Mouse (Mus musculus): ENCODE results near the gene Tshr.
"Not testable (repeated sequence)": the region's sequence is repeated elsewhere in the genome, so short reads cannot be mapped to it uniquely, and the experiment has no call there.

Gene Tshr

DNA sequence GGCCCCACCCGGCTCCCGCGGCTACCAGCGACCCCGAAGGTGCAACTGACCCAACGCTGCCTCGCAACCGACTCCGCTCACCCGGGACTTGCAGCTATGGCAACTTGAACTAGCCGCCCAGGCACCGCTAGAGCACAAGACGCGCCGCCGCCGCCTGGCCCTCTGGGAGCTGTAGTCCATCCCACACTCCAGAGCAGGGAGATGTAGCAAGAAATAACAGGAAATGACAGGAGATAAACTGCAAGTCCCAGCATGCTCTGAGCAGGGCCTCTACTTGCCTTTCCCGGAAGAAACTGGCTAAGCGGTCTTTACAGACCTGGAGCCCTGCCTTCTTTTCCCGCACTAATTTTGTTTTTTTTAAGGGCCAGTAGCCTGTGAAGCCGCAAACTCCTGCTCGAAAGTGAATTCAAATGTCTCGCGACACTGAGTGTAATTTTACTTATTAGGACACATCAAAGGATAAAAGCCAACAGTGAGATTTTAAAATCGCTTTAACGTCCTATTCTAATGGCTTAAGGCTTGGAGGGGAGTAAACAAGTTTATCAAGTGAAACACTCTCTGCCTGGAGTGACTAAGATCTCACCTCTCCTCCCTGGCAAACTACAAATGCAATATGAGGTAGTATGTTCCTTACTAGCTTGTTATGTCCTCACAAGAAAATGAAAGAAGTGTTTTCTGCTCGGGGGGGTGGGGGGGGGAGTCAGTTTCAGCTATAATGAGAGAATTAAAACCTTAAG is at the start of gene Tshr, which contains the start of gene Cep128:
Gene Tshr (plus strand): TSS at position 283 of the 737 bp plus-strand sequence.
Gene Cep128 (minus strand): TSS at position 129 of the 737 bp plus-strand sequence.
- peak; percentile 97 for DNase-seq (ENCODE audit: low read depth)

DNA sequence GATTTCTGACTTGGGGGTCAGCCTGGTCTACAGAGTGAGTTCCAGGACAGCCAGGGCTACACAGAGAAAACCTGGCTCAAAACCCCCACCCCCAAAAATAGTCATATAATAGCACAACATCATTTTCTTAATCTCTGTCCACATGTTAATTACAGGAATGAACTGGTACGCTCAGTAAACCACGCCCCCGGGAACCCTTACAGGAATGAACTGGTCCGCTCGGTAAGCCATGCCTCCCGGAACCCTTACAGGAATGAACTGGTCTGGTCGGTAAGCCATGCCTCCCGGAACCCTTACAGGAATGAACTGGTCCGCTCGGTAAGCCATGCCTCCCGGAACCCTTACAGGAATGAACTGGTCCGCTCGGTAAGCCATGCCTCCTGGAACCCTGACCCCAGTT is 45.7 kb upstream of the Tshr start:
- not testable (repeated sequence) for DNase-seq (ENCODE audit: low read depth)

DNA sequence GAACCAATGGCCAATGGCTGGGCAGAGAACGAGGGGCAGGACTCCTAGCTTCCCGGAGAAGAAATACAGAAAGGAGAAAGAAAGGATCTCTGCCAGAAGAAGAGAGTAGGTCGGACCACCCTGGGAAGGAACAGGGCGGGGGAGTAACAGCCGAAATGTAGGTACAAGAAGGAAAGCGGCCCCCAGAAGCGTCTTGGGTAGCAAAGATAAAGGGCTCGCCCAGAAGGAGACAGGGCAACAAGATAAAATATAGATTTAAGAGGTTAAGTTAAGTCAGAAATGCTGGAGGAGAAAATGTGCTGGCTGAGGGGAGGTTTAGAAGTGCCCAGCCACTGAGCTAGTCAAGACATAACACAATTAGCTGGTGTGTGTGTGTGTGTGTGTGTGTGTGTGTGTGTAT is 30.6 kb upstream of the Tshr start:
- no peak for DNase-seq (ENCODE audit: low read depth)

DNA sequence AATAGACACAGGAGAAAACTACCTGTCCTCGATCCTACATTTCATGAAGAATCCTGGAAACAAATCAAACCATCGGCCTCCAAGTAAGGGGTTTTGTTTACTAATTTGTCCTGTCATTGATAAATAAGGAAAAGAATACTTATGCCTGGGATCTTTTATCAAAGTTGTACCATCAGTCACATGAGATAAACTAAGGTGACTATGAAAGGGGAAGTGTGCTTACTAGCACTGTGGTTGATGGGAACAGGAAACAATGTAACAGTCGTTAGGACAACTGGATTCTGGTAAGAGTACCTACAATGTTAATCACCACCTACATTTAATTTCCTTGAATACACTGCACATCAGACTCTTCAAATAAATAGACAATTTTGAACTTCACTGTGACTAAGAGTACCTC is 15.2 kb upstream of the Tshr start:
- peak; percentile 46 for DNase-seq (ENCODE audit: low read depth)

DNA sequence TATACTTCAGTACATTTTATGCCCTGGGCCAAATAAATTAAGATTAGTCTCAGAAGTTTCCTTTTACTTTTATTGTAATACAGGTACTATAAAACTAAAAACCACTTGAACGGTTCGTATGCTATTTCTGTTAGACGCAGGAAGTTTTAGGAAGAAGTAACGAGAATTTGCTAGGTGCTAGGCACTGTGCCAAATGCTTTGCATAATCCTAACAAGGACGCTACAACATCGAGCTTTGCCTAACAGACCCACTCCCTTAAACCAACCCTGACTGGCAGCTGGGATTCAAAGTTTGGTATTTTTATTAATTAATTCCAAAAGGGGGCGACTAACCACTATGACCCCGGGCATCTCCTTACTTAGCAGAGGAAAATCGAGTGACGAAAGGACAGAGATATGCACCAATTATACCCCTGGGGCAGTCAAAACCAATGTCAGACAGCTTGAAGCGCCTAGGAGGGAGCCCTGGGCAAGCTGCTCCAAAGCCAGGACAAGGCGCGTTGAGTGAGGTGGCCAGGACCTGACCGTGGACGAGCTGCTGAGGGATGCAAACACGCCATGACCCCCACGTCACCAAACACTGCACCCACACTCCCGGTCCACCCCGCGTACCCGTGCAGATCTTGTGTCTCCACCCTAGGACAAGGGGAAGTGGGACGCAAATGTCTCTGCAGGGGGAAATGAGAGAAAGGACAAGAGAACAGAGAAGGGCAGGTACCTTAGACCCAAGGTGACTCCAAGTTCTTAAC is 673 bp upstream of the Tshr start:
- DNase-seq (ENCODE audit: low read depth) = peak; percentile 74

DNA sequence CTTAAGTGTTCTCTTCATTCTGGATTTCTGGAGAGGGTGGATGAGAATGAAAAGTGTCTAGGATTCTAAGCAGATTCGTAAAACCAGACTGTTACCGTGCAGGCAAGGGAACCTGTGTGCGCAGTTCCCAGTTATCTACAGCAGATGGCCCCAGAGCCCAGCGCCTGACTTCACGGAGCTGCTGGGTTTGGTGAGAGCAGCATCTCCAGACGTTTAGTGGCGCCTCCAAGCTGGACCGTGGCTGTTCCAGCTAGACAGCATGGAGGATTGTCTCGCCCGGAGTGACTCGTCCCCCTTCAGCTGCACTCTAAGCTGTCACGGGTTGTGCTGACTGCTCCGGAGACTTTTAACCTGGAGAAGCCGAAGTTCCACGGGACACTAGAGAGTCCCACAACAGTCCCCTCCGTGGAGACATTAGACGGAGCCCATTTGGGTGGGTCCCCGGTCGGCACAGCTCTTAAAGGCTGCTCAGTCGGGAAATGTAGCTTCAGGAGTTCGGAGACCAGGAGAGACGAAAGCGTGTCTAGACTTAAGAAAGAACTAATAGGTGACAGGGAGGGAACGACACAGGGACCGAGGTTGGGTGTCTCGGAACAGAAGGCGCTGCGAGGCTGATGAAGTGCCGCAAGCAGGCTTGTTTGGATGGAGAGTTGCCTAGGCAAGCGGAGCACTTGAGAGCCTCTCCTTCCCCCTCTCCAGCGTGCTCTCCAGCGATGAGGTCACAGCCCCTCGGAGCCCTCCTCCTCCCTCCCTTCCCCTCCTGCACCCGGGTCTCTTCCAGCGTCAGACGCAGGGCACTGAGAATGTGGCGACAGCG is 16.1 kb downstream of the Tshr start:
- peak; percentile 50 for DNase-seq (ENCODE audit: low read depth)

DNA sequence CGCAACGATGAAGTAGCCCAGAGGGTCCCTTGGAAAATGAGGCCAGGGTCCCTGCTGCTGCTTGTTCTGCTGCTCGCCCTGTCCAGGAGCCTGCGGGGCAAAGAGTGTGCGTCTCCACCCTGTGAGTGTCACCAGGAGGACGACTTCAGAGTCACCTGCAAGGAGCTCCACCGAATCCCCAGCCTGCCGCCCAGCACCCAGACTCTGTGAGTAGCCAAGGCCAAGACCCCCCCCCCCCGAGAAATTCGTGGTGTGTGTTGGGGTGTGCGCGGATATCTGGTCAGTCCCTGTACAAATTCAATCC is 16.6 kb downstream of the Tshr start:
- DNase-seq (ENCODE audit: low read depth) = no peak

DNA sequence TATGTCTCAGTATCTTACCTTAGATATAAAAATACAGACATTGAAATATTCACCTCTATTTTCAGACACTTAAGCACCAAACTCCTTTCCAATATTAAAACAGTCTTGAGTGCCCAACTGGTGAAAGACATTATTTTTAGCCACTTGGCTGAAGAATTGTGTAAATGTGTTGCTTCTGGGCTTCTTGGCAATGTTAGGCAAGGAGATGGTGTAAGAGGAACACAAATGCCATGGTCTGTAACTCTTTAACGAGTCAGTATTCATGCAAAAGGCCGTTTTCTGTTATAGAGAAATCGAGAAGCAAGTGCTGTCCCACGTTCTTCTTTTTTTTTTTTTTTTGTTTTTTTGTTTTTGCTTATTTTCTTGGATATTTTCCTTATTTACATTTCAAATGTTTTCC is 25.9 kb downstream of the Tshr start:
- peak; percentile 16 for DNase-seq (ENCODE audit: low read depth)

DNA sequence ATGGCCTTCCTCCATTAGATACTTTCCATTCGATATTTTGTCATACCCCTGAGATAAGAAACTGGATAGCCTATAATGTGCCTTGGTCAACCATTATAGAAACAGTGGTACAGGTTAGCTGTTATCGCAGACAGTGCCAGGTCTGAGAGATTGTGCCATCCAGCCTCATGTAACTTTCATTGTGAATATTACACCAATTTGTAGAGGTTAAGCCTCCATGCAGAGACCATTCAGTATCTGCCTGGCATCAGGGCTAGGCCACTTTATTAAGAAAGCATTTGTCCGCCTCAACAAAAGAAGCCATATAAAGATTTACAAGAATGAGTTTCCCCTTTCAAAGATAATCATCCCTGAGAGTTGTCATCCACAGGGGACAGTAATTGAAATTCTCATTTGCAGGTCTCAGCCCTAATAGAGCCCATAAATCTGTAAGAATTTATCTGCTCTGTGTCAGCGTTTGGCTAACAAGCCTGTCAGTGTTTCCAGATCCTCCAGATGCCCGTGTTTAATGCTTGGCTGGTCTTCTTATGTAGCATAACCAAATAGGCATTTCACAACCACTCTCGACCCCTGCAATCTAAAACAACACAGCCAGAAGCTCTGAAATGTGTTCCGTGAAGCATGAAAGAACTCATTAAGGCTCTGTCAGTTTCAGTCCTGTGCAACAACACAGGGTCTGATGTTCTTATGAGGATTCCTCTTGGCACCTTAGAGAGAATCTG is 28.3 kb downstream of the Tshr start:
- DNase-seq (ENCODE audit: low read depth) = no peak

DNA sequence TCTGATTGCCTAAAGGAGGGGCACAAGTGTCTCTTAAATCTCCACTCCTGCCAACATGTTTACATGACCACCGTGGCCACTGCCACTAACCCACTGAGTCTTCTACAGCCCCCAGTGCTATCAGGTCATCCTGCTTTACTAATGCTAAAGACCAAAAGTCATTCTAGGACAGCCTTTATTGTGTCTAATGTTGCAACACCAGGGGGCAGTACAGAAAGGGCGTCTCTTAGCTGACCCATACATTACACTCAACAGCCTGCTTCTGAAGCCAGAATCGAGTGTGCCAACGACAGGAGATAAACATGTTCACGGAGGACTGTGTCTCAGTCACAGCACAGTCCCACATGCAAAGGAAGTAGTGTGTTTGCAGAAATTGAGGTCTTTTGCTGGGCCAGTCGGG is 30.7 kb downstream of the Tshr start:
- peak; percentile 20 for DNase-seq (ENCODE audit: low read depth)

DNA sequence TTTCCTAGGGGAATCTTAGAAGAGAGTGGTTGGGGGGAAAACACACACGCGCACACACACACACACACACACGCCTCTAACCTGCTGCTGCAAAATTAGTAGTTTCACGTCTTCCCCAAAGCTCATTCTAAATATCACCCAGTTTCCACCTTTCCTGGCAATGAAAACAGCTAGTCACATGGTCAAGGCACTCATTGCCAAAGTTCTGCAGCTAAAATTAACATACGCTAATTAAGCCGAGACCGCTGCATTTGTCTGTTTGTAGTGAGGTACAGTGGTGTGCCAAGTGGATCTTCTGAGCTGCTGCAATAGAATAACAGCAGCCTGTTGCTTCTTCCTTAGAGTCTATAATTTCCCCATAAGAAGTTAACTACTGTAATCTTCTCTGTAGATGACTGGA is 32.5 kb downstream of the Tshr start:
- DNase-seq (ENCODE audit: low read depth) = no peak

DNA sequence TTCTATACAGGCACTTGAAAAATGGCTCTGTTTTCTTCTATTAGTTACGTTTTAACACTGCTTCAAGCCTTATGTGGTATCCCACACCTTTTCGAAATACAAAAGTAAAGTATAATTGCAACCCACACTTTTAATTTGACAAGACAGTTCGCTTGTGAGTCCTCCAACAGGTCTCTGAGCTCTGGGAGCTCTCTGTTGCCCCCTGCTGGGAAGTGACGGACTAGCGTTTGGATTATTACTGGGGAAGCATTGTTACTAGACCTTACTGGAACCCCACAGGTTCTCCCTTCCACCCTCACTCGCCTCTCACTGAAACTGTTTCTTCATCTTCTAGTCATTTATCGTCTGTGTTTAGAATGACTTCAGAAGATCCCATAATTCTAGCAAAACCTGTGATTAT is 34.4 kb downstream of the Tshr start:
- DNase-seq (ENCODE audit: low read depth) = peak; percentile 72

DNA sequence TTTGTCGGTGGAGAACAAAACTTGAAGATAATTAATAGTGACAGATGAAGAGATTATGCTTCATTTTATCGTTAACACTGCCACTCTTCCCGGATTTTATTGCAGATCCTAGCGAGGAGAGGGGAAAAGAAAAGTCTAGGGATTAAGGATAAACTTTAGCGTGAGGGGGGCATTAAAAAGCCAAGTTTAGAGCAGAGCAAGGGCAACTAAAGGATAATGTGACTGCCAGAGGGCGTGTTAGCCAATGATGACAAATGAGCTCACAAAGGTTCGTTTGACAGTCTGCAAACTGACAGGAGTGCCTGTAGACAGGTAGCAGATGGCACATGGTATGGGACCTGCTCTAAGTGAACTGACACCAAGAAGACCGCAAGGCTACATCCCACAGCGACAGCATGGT is 36.9 kb downstream of the Tshr start:
- DNase-seq (ENCODE audit: low read depth) = no peak

DNA sequence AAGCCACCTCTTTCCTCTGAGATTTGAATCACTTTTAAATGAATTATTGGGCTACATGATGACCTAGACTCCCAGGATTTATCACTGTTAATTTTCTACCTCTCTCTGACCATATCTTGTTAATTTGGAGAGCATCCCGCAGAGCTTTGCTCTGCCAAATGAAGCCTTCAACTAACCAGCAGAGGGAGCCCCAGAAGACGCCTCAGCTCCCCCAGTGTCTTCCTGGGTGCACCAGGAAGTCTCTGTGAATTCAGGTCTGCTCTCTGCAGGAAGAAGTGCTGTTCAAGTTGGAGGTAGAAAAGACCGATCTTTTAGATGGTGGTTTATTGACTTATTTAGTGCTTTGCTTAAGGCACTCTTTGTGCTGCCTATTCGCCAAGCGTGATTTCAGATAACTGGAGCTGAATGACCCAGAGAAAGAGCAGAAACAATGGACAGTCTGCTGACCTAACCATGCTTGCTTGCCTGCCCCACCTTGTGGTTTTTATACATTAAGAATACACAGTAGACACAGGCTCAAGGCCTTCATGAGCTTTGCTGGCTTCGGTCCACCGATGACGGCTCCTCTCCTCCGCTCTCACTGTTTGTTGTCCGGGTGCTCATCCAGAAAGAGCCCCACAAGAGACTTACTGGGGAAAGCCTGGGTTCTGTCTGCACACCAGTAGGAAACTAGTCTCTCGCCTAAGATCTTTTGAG is 38.9 kb downstream of the Tshr start:
- peak; percentile 31 for DNase-seq (ENCODE audit: low read depth)

DNA sequence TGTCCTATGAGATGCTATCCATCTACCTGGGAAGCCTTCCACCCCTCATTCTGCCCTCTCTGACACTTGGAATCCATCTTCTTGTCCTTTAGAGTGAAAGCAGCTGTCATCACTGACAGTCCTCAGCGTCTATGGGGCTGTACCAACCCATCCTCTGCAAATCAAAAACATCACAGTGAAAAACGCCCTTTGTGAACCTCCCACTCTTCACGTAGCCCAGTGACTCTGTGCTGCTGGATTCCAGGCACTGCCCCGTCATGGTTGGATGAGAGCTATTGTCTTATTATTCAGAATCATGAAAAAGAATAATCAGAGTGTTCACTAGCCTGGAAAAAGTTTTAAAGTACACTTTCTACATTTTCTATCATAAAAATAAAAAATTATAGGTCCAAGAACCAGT is 42.1 kb downstream of the Tshr start:
- no peak for DNase-seq (ENCODE audit: low read depth)

DNA sequence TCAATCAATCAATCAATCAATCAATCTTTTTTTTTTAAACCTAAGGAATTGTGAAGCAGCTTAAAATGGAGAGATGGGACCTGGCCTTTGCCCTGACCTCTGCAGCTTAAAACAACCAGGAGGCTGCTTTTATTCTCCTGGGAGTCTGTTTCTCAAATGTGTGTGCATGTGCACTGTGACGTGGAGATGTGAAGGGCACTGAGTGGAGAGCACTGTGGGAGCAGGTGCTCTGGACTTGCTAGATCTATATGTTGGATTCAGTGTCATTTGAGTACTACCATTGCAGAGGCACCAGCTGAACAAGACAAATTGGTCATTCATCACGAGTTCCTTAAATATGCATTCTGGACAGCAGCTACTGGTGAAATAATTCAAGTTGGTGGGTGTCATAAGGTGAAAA is 42.8 kb downstream of the Tshr start:
- DNase-seq (ENCODE audit: low read depth) = no peak

DNA sequence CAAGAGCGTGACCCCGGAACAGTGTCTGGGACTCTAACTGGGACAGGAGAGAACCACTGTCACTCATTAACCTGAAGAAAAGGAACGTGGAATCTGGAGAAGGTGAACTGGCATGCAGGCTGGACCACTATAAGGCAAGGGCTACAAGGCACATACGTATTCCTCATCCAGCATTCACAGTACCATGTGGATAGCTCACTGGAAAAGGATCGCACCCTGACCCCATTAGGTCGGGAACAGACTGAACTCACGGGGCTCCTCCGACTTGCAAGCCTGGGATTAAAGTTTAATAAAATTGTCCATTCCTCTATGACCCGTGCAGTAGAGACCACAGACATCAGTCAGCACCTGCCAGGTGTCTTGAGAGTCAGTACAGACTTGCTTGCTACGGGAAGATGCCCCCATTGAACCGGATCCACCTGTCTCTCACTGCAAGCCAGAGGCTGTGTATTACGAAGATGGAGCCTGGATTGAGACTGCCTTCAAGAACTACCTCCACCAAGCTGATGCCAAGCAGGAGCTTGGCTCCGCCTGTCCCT is 97.9 kb downstream of the Tshr start:
- DNase-seq (ENCODE audit: low read depth) = no peak

DNA sequence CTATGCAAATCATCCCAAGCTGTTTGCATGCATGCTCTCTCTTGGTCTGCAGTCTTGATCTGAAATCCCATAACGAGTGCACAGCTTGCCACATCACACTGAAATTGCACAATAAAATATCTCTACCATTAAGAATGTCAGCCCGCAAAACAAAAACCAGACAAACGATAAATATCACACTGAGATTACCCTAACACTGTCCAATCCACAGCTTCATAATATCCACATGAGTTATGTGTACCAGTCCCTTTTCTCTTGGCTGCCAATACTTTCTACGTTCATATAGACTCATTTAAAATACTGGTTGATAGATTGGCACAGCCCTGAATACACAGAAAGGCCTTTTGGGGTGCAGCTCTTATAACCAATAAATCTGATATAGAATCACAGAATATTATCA is 102.0 kb downstream of the Tshr start:
- no peak for DNase-seq (ENCODE audit: low read depth)

DNA sequence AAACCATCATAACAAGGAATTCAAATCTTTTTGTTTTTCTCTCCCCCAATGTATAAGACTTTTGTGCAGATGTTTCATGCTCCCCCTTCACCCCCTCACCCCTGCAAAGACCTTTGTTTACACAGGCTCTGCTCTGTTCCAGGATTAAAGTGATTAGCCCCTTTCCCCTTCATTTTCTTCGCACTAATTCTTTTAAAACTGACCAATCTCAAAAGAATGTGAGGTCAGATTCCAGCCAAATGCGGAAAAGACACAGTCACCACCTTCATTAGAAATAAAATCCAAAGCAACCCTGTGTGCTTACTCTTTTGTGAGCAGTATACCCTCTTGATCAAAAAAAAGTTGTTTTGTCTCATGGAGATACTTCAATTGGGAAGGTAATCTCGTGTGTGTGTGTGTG is 104.0 kb downstream of the Tshr start:
- DNase-seq (ENCODE audit: low read depth) = no peak

DNA sequence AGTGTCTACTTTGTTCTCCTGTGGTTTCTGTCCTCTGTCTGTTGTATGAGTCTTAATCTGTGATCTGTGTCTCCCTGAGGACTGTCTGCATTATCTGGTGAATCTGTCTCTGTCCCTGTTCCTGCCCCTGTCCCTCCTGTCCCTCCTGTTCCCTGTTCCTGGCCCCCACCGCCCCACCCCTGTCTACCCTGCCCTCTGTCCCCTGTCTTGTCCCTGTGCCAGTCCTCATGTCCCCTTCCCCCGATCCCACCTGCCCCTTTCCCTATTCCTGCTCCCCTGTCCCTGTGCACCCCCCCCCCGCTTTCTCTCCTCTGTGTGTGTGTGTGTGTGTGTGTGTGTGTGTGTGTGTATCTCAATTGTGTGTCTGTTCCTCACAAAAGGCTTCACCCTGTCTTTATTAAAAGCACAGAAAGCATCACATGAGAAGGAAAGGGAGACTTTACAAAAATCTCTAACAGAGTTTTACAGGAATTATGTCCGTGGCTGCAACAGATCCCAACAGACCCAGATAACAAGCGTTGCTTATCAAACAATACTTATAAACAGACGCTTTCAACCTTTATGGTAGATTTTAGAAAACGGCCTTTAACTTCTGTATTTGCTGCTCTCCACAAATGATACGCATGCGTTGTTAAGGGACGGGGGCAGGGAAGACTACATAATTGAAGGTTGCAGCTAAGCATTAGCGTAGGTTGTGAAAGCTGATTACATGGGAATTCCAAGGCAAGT is 111.3 kb downstream of the Tshr start:
- DNase-seq (ENCODE audit: low read depth) = no peak

DNA sequence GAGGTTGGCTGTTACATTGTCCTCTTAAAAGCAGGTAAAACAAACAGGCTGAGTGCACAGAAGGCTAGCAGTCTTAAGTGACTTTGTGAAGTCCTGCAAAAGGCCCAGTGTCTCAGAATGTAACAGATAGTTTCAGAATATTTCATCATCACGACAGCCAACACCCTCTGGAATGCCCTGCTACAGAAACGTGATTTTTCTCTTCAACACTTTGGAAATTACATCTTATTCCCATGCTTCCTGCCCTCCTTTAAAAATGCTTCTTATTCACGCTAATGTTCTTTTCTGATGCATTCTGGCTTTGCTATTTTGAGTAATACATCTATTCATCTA is 111.8 kb downstream of the Tshr start:
- DNase-seq (ENCODE audit: low read depth) = no peak
